Mouse (Mus musculus) G1E (cell line): ENCODE results near the gene Rnf225. TPM values are rescaled to one million over a fixed set of nuclear protein-coding genes. Genes with fewer than 3 reads are reported as not detected.
"Not testable (repeated sequence)": the region's sequence is repeated elsewhere in the genome, so short reads cannot be mapped to it uniquely, and the experiment has no call there.

ENCODE experiments used
- ATAC-seq: 2 replicates; pipeline ENCODE4 v1.8.0; 2016; ENCODE audit warnings: mild to moderate bottlenecking; ENCODE audit not compliant: insufficient number of reproducible peaks, poor library complexity, low FRiP score, severe bottlenecking; ENCODE audit errors: extremely low read depth
- DNase-seq: peaks from one replicate; pipeline ENCODE4 v3.0.0; 2012; ENCODE audit warnings: low spot score
- H3K27me3 ChIP-seq: 2 replicates; pipeline ENCODE4 v1.6.1; 2012; ENCODE audit warnings: mild to moderate bottlenecking, low read length, inconsistent platforms; ENCODE audit not compliant: insufficient read depth
- H3K36me3 ChIP-seq: replicated peaks from 2 replicates; pipeline ENCODE3; 2012; ENCODE audit warnings: mild to moderate bottlenecking, inconsistent platforms
- H3K4me1 ChIP-seq: 2 replicates; pipeline ENCODE4 v1.6.1; 2012; ENCODE audit warnings: low read depth, low read length, inconsistent platforms, mixed read lengths; ENCODE audit not compliant: insufficient read depth
- H3K4me3 ChIP-seq: 2 replicates; pipeline ENCODE4 v1.5.1; 2012; ENCODE audit warnings: low read depth, mild to moderate bottlenecking, inconsistent platforms, low read length, moderate library complexity, mixed read lengths
- H3K9me3 ChIP-seq: replicated peaks from 2 replicates; pipeline ENCODE4 v1.6.1; 2012; ENCODE audit warnings: inconsistent platforms
- CTCF ChIP-seq: IDR thresholded peaks from 2 replicates; pipeline ENCODE4 v1.5.1; 2012; ENCODE audit warnings: low read depth, low read length, inconsistent platforms, mixed read lengths
- GATA1 ChIP-seq: IDR thresholded peaks from 2 replicates; pipeline ENCODE4 v1.6.1; 2012; ENCODE audit warnings: borderline replicate concordance, low read length, inconsistent platforms, mixed read lengths
- GATA2 ChIP-seq: IDR thresholded peaks from 2 replicates; pipeline ENCODE4 v1.6.1; 2012; ENCODE audit warnings: low read depth, low read length, inconsistent platforms, borderline replicate concordance
- POLR2AphosphoS5 ChIP-seq: IDR thresholded peaks from 2 replicates; pipeline ENCODE4 v1.6.1; 2012; ENCODE audit warnings: low read depth, low read length, inconsistent platforms; ENCODE audit not compliant: insufficient replicate concordance
- TAL1 ChIP-seq: conservative IDR thresholded peaks from 2 replicates; pipeline ENCODE4 v1.6.1; 2012; ENCODE audit warnings: low read depth, low read length, inconsistent platforms, mixed read lengths
- polyA plus RNA-seq: library from polyadenylated mRNA; stranded (reverse); fragments of >175 nt; gene quantifications from 2 replicates; pipeline ENCODE4 v1.2.3, GENCODE M21; 2012
- total RNA-seq, 2 experiments: library from RNA; stranded (forward) in 1 of 2; stranded (reverse) in 1 of 2; fragments of 200-1000 nt in 1 of 2; fragments of >200 nt in 1 of 2; fragmentation: Nextera tagmentation in 1 of 2; gene quantifications; 2 replicates each; pipeline ENCODE4 v1.2.3; 2014 to 2017

Rnf225 gene
- total RNA-seq (2014; fragmentation: Nextera tagmentation) (0.29 and 0.98 TPM in 2 replicates), total RNA-seq (2017) (0.76 and 0.81 TPM in 2 replicates), polyA plus RNA-seq (1.0 and 1.3 TPM in 2 replicates)

- Histone ChIP-seq H3K9me3 (peaks cover 7% of the 10 kb centered on the region), H3K4me1 (peaks cover 30% of the 10 kb centered on the region), H3K27me3 (no peaks in the 10 kb centered on the region), H3K4me3 (no peak within 1 kb of the TSS; the same call in 1 of the 2 replicates), H3K36me3 (peaks cover 73% of the 10 kb centered on the region)
- TF ChIP-seq CTCF = no peak
- no peak for TF ChIP-seq TAL1
- peak; percentile 70; the same call in 1 of the 2 replicates for TF ChIP-seq POLR2AphosphoS5
- ATAC-seq = no peak
- no peak for DNase-seq
Observed at GRCm38 (mm10) chr7:12927191-12927680, at the start of gene Rnf225. Gene Rnf225, plus strand, starts transcription at chr7:12927416.

- TF ChIP-seq TAL1 = no peak
- no peak for TF ChIP-seq GATA1
- TF ChIP-seq CTCF = no peak
- TF ChIP-seq GATA2 = no peak
- no peak for TF ChIP-seq POLR2AphosphoS5
- no peak for DNase-seq
Observed at GRCm38 (mm10) chr7:12880036-12880435, 47.2 kb upstream of the Rnf225 start.

GRCm38 (mm10) chr7:12880497-12880896, 46.7 kb upstream of the Rnf225 start:
- H3K9me3 ChIP-seq, ATAC-seq, DNase-seq, H3K27me3 ChIP-seq: not testable (repeated sequence)
- H3K4me1 ChIP-seq = peaks cover 16% of the 10 kb centered on the region
- peak overlapping the region; percentile 75 for H3K4me3 ChIP-seq
- peaks cover 15% of the 10 kb centered on the region for H3K36me3 ChIP-seq

More at GRCm38 (mm10) chr7:12880036-12880435, 47.2 kb upstream of the Rnf225 start:
- ATAC-seq = no peak
- no peaks in the 10 kb centered on the region for H3K9me3 ChIP-seq
- no peaks in the 10 kb centered on the region for H3K27me3 ChIP-seq
- H3K4me3 ChIP-seq = no peak overlapping the region
- peaks cover 16% of the 10 kb centered on the region for H3K4me1 ChIP-seq
- H3K36me3 ChIP-seq = peaks cover 11% of the 10 kb centered on the region

GRCm38 (mm10) chr7:12880911-12881660, 46.1 kb upstream of the Rnf225 start, which contains the start of gene Zfp128:
Gene Zfp128, plus strand, starts transcription at chr7:12881177.
- DNase-seq = peak; percentile 98
- H3K27me3 ChIP-seq = no peaks in the 10 kb centered on the region
- peaks cover 16% of the 10 kb centered on the region for H3K4me1 ChIP-seq
- H3K36me3 ChIP-seq = peaks cover 21% of the 10 kb centered on the region
- peak within 1 kb of the TSS; percentile 75 for H3K4me3 ChIP-seq
- no peaks in the 10 kb centered on the region for H3K9me3 ChIP-seq
- no peak for TF ChIP-seq GATA2
- no peak for TF ChIP-seq GATA1
- no peak for TF ChIP-seq TAL1
- TF ChIP-seq POLR2AphosphoS5 = no peak
- TF ChIP-seq CTCF = no peak
- ATAC-seq = peak; percentile 100

GRCm38 (mm10) chr7:12886563-12887266, 40.5 kb upstream of the Rnf225 start:
- no peak for TF ChIP-seq GATA1
- TF ChIP-seq POLR2AphosphoS5 = no peak
- no peak for TF ChIP-seq TAL1
- no peak for TF ChIP-seq CTCF
- TF ChIP-seq GATA2 = no peak
- ATAC-seq = no peak

GRCm38 (mm10) chr7:12887585-12887984, 39.6 kb upstream of the Rnf225 start:
- TF ChIP-seq CTCF (no peak), TAL1 (no peak), GATA2 (no peak), POLR2AphosphoS5 (no peak), GATA1 (no peak)
- H3K4me3 ChIP-seq = no peak overlapping the region
- H3K9me3 ChIP-seq = no peaks in the 10 kb centered on the region
- ATAC-seq (no peak), DNase-seq (no peak)
- H3K36me3 ChIP-seq = peaks cover 51% of the 10 kb centered on the region
- H3K27me3 ChIP-seq = no peaks in the 10 kb centered on the region
- no peaks in the 10 kb centered on the region for H3K4me1 ChIP-seq

More at GRCm38 (mm10) chr7:12886563-12887266, 40.5 kb upstream of the Rnf225 start:
- Histone ChIP-seq H3K36me3 (peaks cover 51% of the 10 kb centered on the region), H3K27me3 (no peaks in the 10 kb centered on the region), H3K4me1 (peaks cover 5% of the 10 kb centered on the region), H3K9me3 (no peaks in the 10 kb centered on the region), H3K4me3 (no peak overlapping the region)
- DNase-seq = no peak
